Mouse (Mus musculus): ENCODE measurements at regions not wholly inside any gene's neighbourhood (a gene's known extent, or its start where the extent isn't known, plus 50 kb on each side); places are given as distances from the start of the nearest gene placed in this dataset.

DNA sequence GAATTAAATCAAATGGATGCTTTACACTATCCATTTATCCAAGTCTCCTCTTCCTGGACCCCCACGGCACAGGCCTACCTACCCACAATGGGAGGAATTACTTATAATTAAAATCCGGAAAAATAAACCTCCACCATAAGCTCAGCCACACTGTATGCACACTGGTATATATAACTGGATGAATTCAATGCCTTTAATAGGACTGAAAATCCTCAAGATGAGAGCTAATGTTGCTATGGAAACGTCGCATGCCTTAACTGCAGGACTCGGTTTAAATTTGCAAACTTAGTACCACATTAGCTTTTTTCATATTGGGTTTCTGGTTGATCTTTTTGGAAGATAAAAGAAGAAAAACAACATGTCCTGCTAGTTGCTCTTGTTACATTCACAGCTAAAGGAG, 75.3 kb upstream of the Atxn1 start:
- no peaks in the 10 kb centered on the region for H3K9me3 ChIP-seq (ENCODE audit: low read length)
- 0 out of 2 replicates have a peak, but pooled peaks cover 2% of the 10 kb centered on the region for H3K27me3 ChIP-seq (ENCODE audit: insufficient read depth, low read length)
- TF ChIP-seq CTCF (conservative IDR thresholded peaks at IDR 0.05; ENCODE audit: low read length) = no peak
- TF ChIP-seq POU5F1 (IDR thresholded peaks at IDR 0.05; ENCODE audit: borderline replicate concordance, low read length) = no peak
- TF ChIP-seq NANOG (IDR thresholded peaks at IDR 0.05; ENCODE audit: borderline replicate concordance, low read length) = no peak
- H3K36me3 ChIP-seq (ENCODE audit: insufficient read depth, low read length) = no peaks in the 10 kb centered on the region
- H3K4me3 ChIP-seq (replicated peaks; ENCODE audit: low read length) = no peak overlapping the region
- H3K4me1 ChIP-seq (replicated peaks; ENCODE audit: low read depth, low read length) = peaks cover 20% of the 10 kb centered on the region

DNA sequence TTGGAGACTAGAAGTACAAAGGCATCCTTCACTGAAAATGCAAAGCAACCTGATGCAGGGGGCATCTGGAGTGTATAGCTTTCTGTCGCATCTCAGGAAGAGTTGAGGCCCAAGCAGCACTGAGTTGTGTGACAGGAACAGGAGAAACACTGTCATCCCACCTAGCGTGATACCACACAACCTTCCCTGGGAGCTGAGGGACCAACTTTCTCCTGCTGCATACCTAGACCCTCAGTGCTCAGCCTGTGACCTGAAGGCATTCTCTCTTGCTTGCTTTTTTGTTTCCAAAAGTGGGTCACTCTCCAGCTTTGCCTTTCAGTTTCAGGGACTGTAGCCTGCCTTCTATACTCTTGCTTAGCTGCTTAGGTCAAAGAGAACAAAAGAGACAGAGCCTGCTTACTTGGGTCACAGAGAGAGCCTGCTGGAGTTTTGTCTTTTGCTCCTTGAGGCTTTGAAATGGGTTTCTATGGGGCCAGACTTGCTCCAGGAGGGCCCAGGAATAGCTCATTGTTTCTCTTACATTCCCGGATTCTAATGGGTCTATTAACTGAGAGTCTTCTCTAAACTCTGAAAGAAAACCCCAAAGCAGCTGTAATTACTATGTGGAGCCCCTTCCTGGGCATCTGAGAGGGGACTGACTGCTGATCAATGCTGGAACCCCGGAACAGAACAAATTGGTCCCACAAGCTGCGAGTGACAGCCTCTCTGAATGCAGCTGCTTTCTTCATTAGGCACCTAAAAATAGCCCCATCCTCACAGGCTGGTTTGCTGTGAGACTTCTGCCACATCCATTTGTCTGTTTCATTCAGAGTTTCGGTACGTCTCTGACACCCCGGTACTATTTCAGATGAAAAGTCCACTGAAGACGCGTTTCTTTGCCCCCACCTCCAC, 73.9 kb upstream of the Atxn1 start:
- Histone ChIP-seq H3K36me3 (ENCODE audit: insufficient read depth, low read length) (no peaks in the 10 kb centered on the region), H3K4me3 (replicated peaks; ENCODE audit: low read length) (no peak overlapping the region), H3K9me3 (ENCODE audit: low read length) (no peaks in the 10 kb centered on the region), H3K4me1 (replicated peaks; ENCODE audit: low read depth, low read length) (peaks cover 18% of the 10 kb centered on the region), H3K27me3 (ENCODE audit: insufficient read depth, low read length) (0 out of 2 replicates have a peak, but pooled peaks cover 2% of the 10 kb centered on the region)
- TF ChIP-seq CTCF (conservative IDR thresholded peaks at IDR 0.05; ENCODE audit: low read length) (no peak), NANOG (IDR thresholded peaks at IDR 0.05; ENCODE audit: borderline replicate concordance, low read length) (no peak), POU5F1 (IDR thresholded peaks at IDR 0.05; ENCODE audit: borderline replicate concordance, low read length) (no peak)

DNA sequence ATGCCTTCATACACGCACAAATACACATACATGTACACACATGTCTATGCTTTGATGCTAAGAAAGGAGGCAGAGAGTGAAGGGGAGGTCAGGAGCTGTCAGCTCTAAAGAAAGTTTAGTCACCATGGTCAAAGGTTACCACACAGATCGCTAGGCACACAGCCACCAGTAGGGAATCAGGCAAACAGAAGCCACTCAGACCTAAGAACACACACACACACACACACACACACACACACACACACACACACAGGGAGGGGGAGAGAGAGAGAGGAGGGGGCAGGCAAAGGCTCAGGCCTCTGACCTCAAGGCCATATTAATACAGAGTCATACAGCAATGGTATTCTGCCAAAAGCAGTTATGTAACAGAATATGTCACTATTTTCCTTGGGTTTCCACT, 67.5 kb upstream of the Atxn1 start:
- no peak for TF ChIP-seq NANOG (IDR thresholded peaks at IDR 0.05; ENCODE audit: borderline replicate concordance, low read length)
- no peaks in the 10 kb centered on the region for H3K27me3 ChIP-seq (ENCODE audit: insufficient read depth, low read length)

DNA sequence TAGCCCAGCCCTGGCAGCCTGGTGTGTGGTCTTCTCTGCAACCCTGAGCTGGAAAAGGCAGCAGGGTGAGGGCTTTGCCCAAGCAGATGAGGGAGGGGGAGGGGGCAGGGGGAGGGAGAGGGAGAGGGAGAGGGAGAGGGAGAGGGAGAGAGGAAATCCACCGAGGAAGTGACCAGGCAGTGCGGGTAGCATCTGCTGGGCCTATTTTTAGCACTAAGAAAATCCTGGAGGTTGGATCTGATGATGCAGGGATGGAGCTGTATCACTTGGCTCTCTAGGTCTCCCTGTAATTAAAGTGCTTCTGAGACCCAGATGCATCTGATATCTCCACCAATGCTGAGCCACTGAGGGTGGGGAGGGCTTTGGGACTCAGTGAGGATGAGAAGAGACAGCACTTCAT, 61.2 kb upstream of the Atxn1 start:
- Histone ChIP-seq H3K9me3 (ENCODE audit: low read length) (no peaks in the 10 kb centered on the region), H3K36me3 (ENCODE audit: insufficient read depth, low read length) (no peaks in the 10 kb centered on the region), H3K4me3 (replicated peaks; ENCODE audit: low read length) (no peak overlapping the region), H3K4me1 (replicated peaks; ENCODE audit: low read depth, low read length) (peaks cover 22% of the 10 kb centered on the region), H3K27me3 (ENCODE audit: insufficient read depth, low read length) (peaks cover 3% of the 10 kb centered on the region; the same call in 1 of the 2 replicates)
- no peak for TF ChIP-seq CTCF (conservative IDR thresholded peaks at IDR 0.05; ENCODE audit: low read length)
- TF ChIP-seq NANOG (IDR thresholded peaks at IDR 0.05; ENCODE audit: borderline replicate concordance, low read length) = no peak
- no peak for TF ChIP-seq POU5F1 (IDR thresholded peaks at IDR 0.05; ENCODE audit: borderline replicate concordance, low read length)

More for the DNA sequence above, 67.5 kb upstream of the Atxn1 start:
- Histone ChIP-seq H3K9me3 (ENCODE audit: low read length) (no peaks in the 10 kb centered on the region), H3K36me3 (ENCODE audit: insufficient read depth, low read length) (no peaks in the 10 kb centered on the region), H3K4me1 (replicated peaks; ENCODE audit: low read depth, low read length) (peaks cover under 1% of the 10 kb centered on the region; the same call in 1 of the 2 replicates), H3K4me3 (replicated peaks; ENCODE audit: low read length) (no peak overlapping the region)

DNA sequence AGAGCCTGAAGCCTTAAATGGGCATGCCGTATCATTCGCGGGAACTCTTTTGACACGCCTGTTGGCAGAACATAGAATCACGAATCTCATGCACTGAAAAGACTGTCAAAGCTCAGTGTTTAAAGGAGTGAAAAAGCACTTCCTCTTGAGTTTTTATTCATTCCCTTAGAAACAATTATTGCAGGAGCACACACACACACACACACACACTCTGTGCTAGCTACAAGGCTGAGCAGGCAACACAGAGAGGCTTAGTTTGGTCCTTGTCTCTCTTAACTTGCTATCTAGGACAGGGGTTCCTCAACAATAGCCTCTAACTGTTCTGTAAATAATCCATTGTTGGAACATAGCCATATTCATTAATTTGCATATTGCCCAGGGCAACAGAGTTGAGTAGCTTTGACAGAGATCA, 58.8 kb upstream of the Atxn1 start:
- Histone ChIP-seq H3K27me3 (ENCODE audit: insufficient read depth, low read length) (peaks cover 3% of the 10 kb centered on the region; the same call in 1 of the 2 replicates), H3K4me1 (replicated peaks; ENCODE audit: low read depth, low read length) (peaks cover 42% of the 10 kb centered on the region), H3K4me3 (replicated peaks; ENCODE audit: low read length) (no peak overlapping the region), H3K36me3 (ENCODE audit: insufficient read depth, low read length) (no peaks in the 10 kb centered on the region), H3K9me3 (ENCODE audit: low read length) (no peaks in the 10 kb centered on the region)
- TF ChIP-seq NANOG (IDR thresholded peaks at IDR 0.05; ENCODE audit: borderline replicate concordance, low read length) = peak; percentile 5; the same call in 1 of the 2 replicates
- no peak for TF ChIP-seq CTCF (conservative IDR thresholded peaks at IDR 0.05; ENCODE audit: low read length)

DNA sequence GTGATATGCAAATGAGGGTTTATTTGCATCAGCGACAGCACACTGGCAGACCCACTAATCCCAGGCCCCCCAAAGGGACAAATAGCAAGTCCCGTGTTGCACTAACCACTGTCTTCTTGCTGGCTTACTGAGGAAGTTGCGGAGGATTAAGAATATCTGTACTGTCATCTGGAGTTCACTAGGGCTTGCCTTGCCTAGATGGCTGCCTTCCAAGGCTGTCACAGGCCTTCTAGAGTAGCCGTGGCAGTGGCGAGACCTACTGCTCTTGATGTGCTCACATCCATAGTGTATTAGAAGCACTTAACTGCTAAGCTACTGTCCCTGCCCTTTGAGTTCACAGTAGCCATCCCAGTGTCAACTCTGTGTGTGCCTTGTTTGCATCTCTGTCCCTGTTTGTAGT, 58.4 kb upstream of the Atxn1 start:
- Histone ChIP-seq H3K4me3 (replicated peaks; ENCODE audit: low read length) (no peak overlapping the region), H3K9me3 (ENCODE audit: low read length) (0 out of 2 replicates have a peak, but pooled peaks cover 3% of the 10 kb centered on the region), H3K4me1 (replicated peaks; ENCODE audit: low read depth, low read length) (peaks cover 42% of the 10 kb centered on the region), H3K36me3 (ENCODE audit: insufficient read depth, low read length) (no peaks in the 10 kb centered on the region), H3K27me3 (ENCODE audit: insufficient read depth, low read length) (peaks cover 3% of the 10 kb centered on the region; the same call in 1 of the 2 replicates)
- TF ChIP-seq NANOG (IDR thresholded peaks at IDR 0.05; ENCODE audit: borderline replicate concordance, low read length) (no peak), POU5F1 (IDR thresholded peaks at IDR 0.05; ENCODE audit: borderline replicate concordance, low read length) (no peak), CTCF (conservative IDR thresholded peaks at IDR 0.05; ENCODE audit: low read length) (no peak)

DNA sequence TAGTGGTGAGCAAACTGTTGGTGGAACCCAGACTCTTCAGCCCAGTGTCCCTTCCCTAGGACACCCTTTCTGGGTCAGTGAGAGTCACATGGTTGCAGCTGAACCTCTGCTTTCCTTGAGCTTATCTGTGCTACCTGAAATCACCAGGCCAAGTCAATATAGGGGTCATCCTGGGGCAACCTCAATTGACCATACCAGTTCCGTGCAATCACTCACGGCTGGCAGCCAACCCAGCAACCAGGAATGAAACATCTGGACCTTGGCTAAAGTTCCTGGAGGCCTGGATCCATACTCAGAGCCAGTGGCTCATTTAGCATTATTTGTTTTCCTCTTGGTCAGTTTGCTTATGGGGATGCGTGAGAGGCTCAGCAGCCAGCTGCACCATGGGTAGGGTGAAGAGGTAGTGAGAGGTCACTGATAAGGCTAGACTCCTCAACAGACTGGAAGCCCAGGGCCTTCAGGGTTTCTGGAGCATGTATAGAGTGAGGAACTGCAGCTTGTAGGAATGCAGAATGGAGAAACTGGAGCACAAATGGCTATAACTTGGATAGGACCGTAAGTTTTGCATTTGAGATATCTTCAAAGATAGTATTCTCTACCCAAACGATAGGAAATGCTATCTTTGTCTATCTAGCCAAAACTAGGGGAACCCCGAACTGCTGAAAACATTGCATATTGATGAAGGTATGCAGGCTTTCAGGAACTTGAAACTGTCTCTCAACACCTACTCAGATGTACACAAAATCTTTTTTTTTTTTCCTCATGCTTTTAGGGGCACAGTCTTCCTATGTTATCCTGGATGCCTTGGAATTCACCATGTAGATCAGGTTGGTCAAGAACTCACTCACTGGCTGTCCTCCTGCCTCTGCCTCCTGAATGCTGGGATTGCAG, 56.4 kb upstream of the Atxn1 start:
- no peaks in the 10 kb centered on the region for H3K36me3 ChIP-seq (ENCODE audit: insufficient read depth, low read length)
- TF ChIP-seq CTCF (conservative IDR thresholded peaks at IDR 0.05; ENCODE audit: low read length) (no peak), NANOG (IDR thresholded peaks at IDR 0.05; ENCODE audit: borderline replicate concordance, low read length) (no peak), POU5F1 (IDR thresholded peaks at IDR 0.05; ENCODE audit: borderline replicate concordance, low read length) (no peak)
- H3K27me3 ChIP-seq (ENCODE audit: insufficient read depth, low read length) = peaks cover 3% of the 10 kb centered on the region; the same call in 1 of the 2 replicates
- peaks cover 53% of the 10 kb centered on the region for H3K4me1 ChIP-seq (replicated peaks; ENCODE audit: low read depth, low read length)
- H3K4me3 ChIP-seq (replicated peaks; ENCODE audit: low read length) = no peak overlapping the region
- 0 out of 2 replicates have a peak, but pooled peaks cover 3% of the 10 kb centered on the region for H3K9me3 ChIP-seq (ENCODE audit: low read length)
